19 mouse cellular contexts compared by ENCODE assay signal in the genomic region with DNA sequence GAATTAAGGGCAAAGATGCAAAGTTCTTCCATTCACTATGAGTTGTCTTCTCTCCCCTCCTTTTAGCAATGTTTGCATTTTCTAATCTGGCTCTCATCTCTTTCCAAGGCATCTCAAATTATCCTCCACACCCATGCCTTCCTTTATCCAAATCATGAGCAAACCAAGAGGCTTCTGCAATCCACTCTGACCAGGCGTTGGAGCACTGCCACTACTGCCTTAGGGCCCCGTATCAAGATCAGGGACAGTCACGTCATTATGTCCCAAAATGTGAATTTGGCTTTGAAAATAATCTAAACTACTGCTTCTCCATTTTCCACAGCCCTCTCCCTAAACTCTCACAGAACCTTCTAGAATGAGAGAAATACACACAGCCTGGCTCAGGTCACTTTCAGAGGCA. TPM values are rescaled to one million over a fixed set of nuclear protein-coding genes. Genes with fewer than 3 reads are reported as not detected.
A peak's percentile ranks its signal among the peaks of the same experiment; 100 is the strongest.
DNase-seq lines count a peak whose midpoint lies in the region; ATAC-seq lines count a peak whose summit lies in the region.
"Had no signal": no experiment of that assay in that cellular context is flagged by ENCODE, and none has a peak within 500 bp of the region (broad histone marks: within the 10 kb centered on the region; RNA-seq: fewer than 3 reads in every experiment).

No protein-coding gene starts in this region.

- peak; percentile 38 for DNase-seq in gastrocnemius, adult 18-20 months (ENCODE audit: low spot score)
- DNase-seq in gastrocnemius, postnatal 4 days (ENCODE audit: low spot score in 2 of 2) = no peak
- DNase-seq in gastrocnemius, postnatal 10 days = peak; percentile 26
- DNase-seq in gastrocnemius, adult 8-10 months (ENCODE audit: low spot score in 2 of 2) = no peak
- DNase-seq in cerebellum, postnatal 10 days = no peak
- DNase-seq in kidney, postnatal 36 days = no peak
- DNase-seq: adrenal gland, adult 2 months; adrenal gland, postnatal 10 days; adrenal gland, postnatal 25 days; B cell, adult 2 months; cerebellum, adult 11 months; cerebellum, adult 18-20 months; cerebellum, adult 8-10 months; cerebellum, adult 9-11 months; cerebellum, postnatal 25 days had no signal

- ATAC-seq in megakaryocyte progenitor cell, adult 5-6 weeks (replicated peaks; ENCODE audit: poor library complexity) = peak; percentile 71
- ATAC-seq: CD4-positive, CD25-positive, alpha-beta regulatory T cell, adult 4 months; forebrain, embryonic 13.5 days; forebrain, embryonic 15.5 days had no signal

RNA-seq across cellular contexts. Expression of a gene that starts 19.2 kb away (rescaled TPM):
- total RNA-seq in gastrocnemius, adult 18-20 months (2021) = 100 to 1,000 TPM; 166 to 173 TPM
- total RNA-seq in gastrocnemius, postnatal 4 days (2021) = 100 to 1,000 TPM; 400 to 402 TPM
- total RNA-seq in gastrocnemius, postnatal 10 days (2021) = 100 to 1,000 TPM; 286 to 307 TPM
- 100 to 1,000 TPM; 159 to 203 (median 172) TPM for total RNA-seq in gastrocnemius, adult 8-10 months (2022)
- total RNA-seq in megakaryocyte progenitor cell, adult 5-6 weeks (2015) = 16.1 and 16.5 TPM in 2 replicates
- 3.8 and 4.7 TPM in 2 replicates for total RNA-seq in megakaryocyte progenitor cell, adult 5-6 weeks (2017)

RNA-seq across cellular contexts. Expression of a gene that starts 45.7 kb away (rescaled TPM):
- total RNA-seq in gastrocnemius, adult 18-20 months (2021) = 10 to 100 TPM; 12.3 to 13.1 TPM
- 10 to 100 TPM; 15.9 to 16.7 TPM for total RNA-seq in gastrocnemius, postnatal 4 days (2021)
- total RNA-seq in gastrocnemius, postnatal 10 days (2021) = 10 to 100 TPM in 1 of 2 experiments, 1 to 10 TPM in 1; 9.2 to 12.8 TPM
- total RNA-seq in gastrocnemius, adult 8-10 months (2022) = 10 to 100 TPM in 3 of 4 experiments, 1 to 10 TPM in 1; 8.0 to 13.5 (median 12.4) TPM
- total RNA-seq in megakaryocyte progenitor cell, adult 5-6 weeks (2015) = 9.0 and 10.5 TPM in 2 replicates
- total RNA-seq in megakaryocyte progenitor cell, adult 5-6 weeks (2017) = 3.2 and 4.7 TPM in 2 replicates

RNA-seq across cellular contexts. Expression of a gene that starts 52.1 kb away (rescaled TPM):
- 1 to 10 TPM in 1 of 2 experiments, under 1 TPM in 1; 0.83 to 1.0 TPM for total RNA-seq in gastrocnemius, adult 18-20 months (2021)
- 1 to 10 TPM; 2.4 to 3.1 TPM for total RNA-seq in gastrocnemius, postnatal 4 days (2021)
- total RNA-seq in gastrocnemius, postnatal 10 days (2021) = 1 to 10 TPM in 1 of 2 experiments, under 1 TPM in 1; 0.82 to 2.4 TPM
- 1 to 10 TPM in 1 of 4 experiments, under 1 TPM in 3; 0.32 to 1.3 (median 0.54) TPM for total RNA-seq in gastrocnemius, adult 8-10 months (2022)
- 0.37 and 0.85 TPM in 2 replicates for total RNA-seq in megakaryocyte progenitor cell, adult 5-6 weeks (2015)
- 1.1 and 1.2 TPM in 2 replicates for total RNA-seq in megakaryocyte progenitor cell, adult 5-6 weeks (2017)

RNA-seq across cellular contexts. Expression of a gene that starts 54.4 kb away (rescaled TPM):
- under 1 TPM; 0.02 TPM for total RNA-seq in gastrocnemius, adult 18-20 months (2021)
- under 1 TPM; 0.39 to 0.41 TPM for total RNA-seq in gastrocnemius, postnatal 4 days (2021)
- under 1 TPM; 0.47 to 0.54 TPM for total RNA-seq in gastrocnemius, postnatal 10 days (2021)
- under 1 TPM; 0.02 to 0.07 (median 0.04) TPM for total RNA-seq in gastrocnemius, adult 8-10 months (2022)
- 4.7 and 5.5 TPM in 2 replicates for total RNA-seq in megakaryocyte progenitor cell, adult 5-6 weeks (2015)
- total RNA-seq in megakaryocyte progenitor cell, adult 5-6 weeks (2017) = 3.2 and 4.0 TPM in 2 replicates

Comparison
In these comparisons a context has a peak if more than half of its experiments do, and no peak if none do; other contexts are left out.
1. DNase-seq: peak in gastrocnemius, adult 18-20 months (single experiment) and gastrocnemius, postnatal 10 days (single experiment); none in gastrocnemius, postnatal 4 days (0 of 2), gastrocnemius, adult 8-10 months (0 of 2), cerebellum, postnatal 10 days (0 of 2) and kidney, postnatal 36 days (0 of 2).
2. RNA of a gene that starts 19.2 kb away (total RNA-seq): 400 to 402 TPM in gastrocnemius, postnatal 4 days, 286 to 307 TPM in gastrocnemius, postnatal 10 days, 159 to 203 TPM in gastrocnemius, adult 8-10 months and 166 to 173 TPM in gastrocnemius, adult 18-20 months; 3.8 to 16.5 TPM in megakaryocyte progenitor cell, adult 5-6 weeks; every median in the first group is over 4 times any median in the second.